Mouse (Mus musculus): ENCODE results near the gene Ptms. TPM values are rescaled to one million over a fixed set of nuclear protein-coding genes. Genes with fewer than 3 reads are reported as not detected.

The Ptms gene
- total RNA-seq, 2 experiments from 2014 or later = 192 to 194 TPM

GRCm38 (mm10) chr6:124883351-124883750 lies 36.6 kb downstream of the Ptms start:
- DNase-seq = no peak
- intact Hi-C loops (cut with DNase I) = no loop called here

- DNase-seq = no peak
- intact Hi-C loops (cut with DNase I) = no loop called here
Measured at GRCm38 (mm10) chr6:124881821-124882220, 38.1 kb downstream of the Ptms start.

- intact Hi-C loops (cut with DNase I) = no loop called here
- DNase-seq = no peak
Measured at GRCm38 (mm10) chr6:124879390-124879789, 40.5 kb downstream of the Ptms start.

- intact Hi-C loops (cut with DNase I) = no loop called here
- no peak for DNase-seq
Measured at GRCm38 (mm10) chr6:124874348-124874747, 45.6 kb downstream of the Ptms start.

GRCm38 (mm10) chr6:124866560-124866959 lies 53.3 kb downstream of the Ptms start:
- intact Hi-C loops (cut with DNase I) = no loop called here
- no peak for DNase-seq

- no peak for DNase-seq
- intact Hi-C loops (cut with DNase I) = no loop called here
Measured at GRCm38 (mm10) chr6:124865766-124866362, 54.0 kb downstream of the Ptms start.

Other genes with a start within 250 kb of the Ptms start
- gene Emg1, start 207.9 kb downstream of the Ptms start, total RNA-seq (2021) = 10 to 100 TPM; 64.4 to 73.8 TPM
- 100 to 1,000 TPM; 311 to 336 TPM for gene Phb2, start 207.8 kb downstream of the Ptms start, total RNA-seq (2021)
- 1 to 10 TPM; 2.9 to 4.2 TPM for gene Ptpn6, start 181.4 kb downstream of the Ptms start, total RNA-seq (2021)
- 100 to 1,000 TPM; 285 to 321 TPM for gene Grcc10, start 178.7 kb downstream of the Ptms start, total RNA-seq (2021)
- under 1 TPM in 1 of 2 experiments, not detected in 1; 0.41 TPM for gene Gm45234, start 164.1 kb downstream of the Ptms start, total RNA-seq (2021)
- 10 to 100 TPM; 41.0 to 46.4 TPM for gene Atn1, start 163.6 kb downstream of the Ptms start, total RNA-seq (2021)
- 1 to 10 TPM; 2.2 to 2.9 TPM for gene Eno2, start 150.4 kb downstream of the Ptms start, total RNA-seq (2021)
- gene Lrrc23, start 140.4 kb downstream of the Ptms start, total RNA-seq (2021) = not detected
- gene Spsb2, start 111.4 kb downstream of the Ptms start, total RNA-seq (2021) = 1 to 10 TPM; 3.6 to 4.9 TPM
- gene Tpi1, start 105.8 kb downstream of the Ptms start, total RNA-seq (2021) = 100 to 1,000 TPM; 830 to 887 TPM
- gene Usp5, start 90.6 kb downstream of the Ptms start, total RNA-seq (2021) = 10 to 100 TPM; 74.0 to 85.5 TPM
- under 1 TPM; 0.49 to 0.83 TPM for gene Cdca3, start 90.6 kb downstream of the Ptms start, total RNA-seq (2021)
- gene Gnb3, start 79.8 kb downstream of the Ptms start, total RNA-seq (2021) = 1 to 10 TPM; 5.1 to 5.9 TPM
- gene P3h3, start 62.4 kb downstream of the Ptms start, total RNA-seq (2021) = 10 to 100 TPM; 10.7 to 11.6 TPM
- gene Gpr162, start 56.1 kb downstream of the Ptms start, total RNA-seq (2021) = under 1 TPM; 0.72 to 0.98 TPM
- gene Cd4, start 31.9 kb downstream of the Ptms start, total RNA-seq (2021) = under 1 TPM; 0.72 to 0.76 TPM
- under 1 TPM; 0.19 to 0.43 TPM for gene Lag3, start 8.4 kb downstream of the Ptms start, total RNA-seq (2021)
- gene Mlf2, start 11.3 kb upstream of the Ptms start, total RNA-seq (2021) = 100 to 1,000 TPM; 195 to 197 TPM
- gene Cops7a, start 45.4 kb upstream of the Ptms start, total RNA-seq (2021) = 10 to 100 TPM; 93.6 to 98.8 TPM
- 1 to 10 TPM in 1 of 2 experiments, under 1 TPM in 1; 0.81 to 1.0 TPM for gene Pianp, start 76.6 kb upstream of the Ptms start, total RNA-seq (2021)
- gene Zfp384, start 89.0 kb upstream of the Ptms start, total RNA-seq (2021) = 10 to 100 TPM; 19.6 to 21.6 TPM
- gene Ing4, start 119.7 kb upstream of the Ptms start, total RNA-seq (2021) = 10 to 100 TPM; 30.5 to 34.4 TPM
- gene Acrbp, start 129.6 kb upstream of the Ptms start, total RNA-seq (2021) = 1 to 10 TPM; 1.7 to 2.1 TPM
- under 1 TPM in 1 of 2 experiments, not detected in 1; 0.24 TPM for gene Lpar5, start 147.8 kb upstream of the Ptms start, total RNA-seq (2021)
- gene Chd4, start 175.9 kb upstream of the Ptms start, total RNA-seq (2021) = 100 to 1,000 TPM; 118 to 127 TPM
- gene Nop2, start 211.8 kb upstream of the Ptms start, total RNA-seq (2021) = 10 to 100 TPM; 20.3 to 21.0 TPM
- 1 to 10 TPM; 6.6 to 9.4 TPM for gene Iffo1, start 225.1 kb upstream of the Ptms start, total RNA-seq (2021)
- gene Gapdh, start 246.4 kb upstream of the Ptms start, total RNA-seq (2021) = 1,000 to 10,000 TPM; 4,473 to 4,723 TPM